Comparison of ENCODE assay signal across 13 mouse cellular contexts in genomic region chr9:70602186-70602845, GRCm38 (mm10). TPM values are rescaled to one million over a fixed set of nuclear protein-coding genes. Genes with fewer than 3 reads are reported as not detected.
A peak's percentile ranks its signal among the peaks of the same experiment; 100 is the strongest.
DNase-seq lines count a peak whose midpoint lies in the region.
"Had no signal": no experiment of that assay in that cellular context is flagged by ENCODE, and none has a peak within 500 bp of the region (broad histone marks: within the 10 kb centered on the region; RNA-seq: fewer than 3 reads in every experiment).

No protein-coding gene starts in this region.

- DNase-seq in adrenal gland, postnatal 14 days, result peak; percentile 20
- no peak for DNase-seq in adrenal gland, postnatal 4 days (ENCODE audit: low spot score in 2 of 2)
- DNase-seq in layer of hippocampus, adult 9-11 months, result peak; percentile 33
- DNase-seq in layer of hippocampus, postnatal 10 days (ENCODE audit: low spot score in 2 of 2), result no peak
- DNase-seq in cerebellum, adult 18-20 months, result peak; percentile 58 to 62
- peak; percentile 39 for DNase-seq in kidney, postnatal 10 days
- no peak for DNase-seq in frontal cortex, adult 2 months (ENCODE audit: extremely low spot score in 1 of 2, low spot score in 1 of 2)
- no peak for DNase-seq in testis, postnatal 10 days (ENCODE audit: low spot score)
- DNase-seq: gastrocnemius, postnatal 36 days; liver, postnatal 0 days; right cerebral cortex, postnatal 25 days had no signal

RNA-seq across cellular contexts. Expression of gene Gm10642, which starts 53.7 kb away (rescaled TPM):
- total RNA-seq in adrenal gland, postnatal 14 days (2021), result 0.48 and 1.1 TPM in 2 replicates
- total RNA-seq in adrenal gland, postnatal 4 days (2021), result under 1 TPM; 0.48 to 0.76 TPM
- 1 to 10 TPM; 1.3 to 1.7 TPM for total RNA-seq in layer of hippocampus, postnatal 10 days (2021)
- polyA plus RNA-seq in frontal cortex, adult 2 months (2012; rRNA removed), result 1.3 TPM in 2 replicates
- total RNA-seq: common myeloid progenitor, adult 5-6 weeks; monocyte, adult 5-6 weeks had no signal

RNA-seq across cellular contexts. Expression of gene Mindy2, which starts 54.7 kb away (rescaled TPM):
- 19.5 and 20.8 TPM in 2 replicates for total RNA-seq in adrenal gland, postnatal 14 days (2021)
- 10 to 100 TPM; 17.8 to 19.0 TPM for total RNA-seq in adrenal gland, postnatal 4 days (2021)
- total RNA-seq in layer of hippocampus, postnatal 10 days (2021), result 10 to 100 TPM; 34.5 to 38.3 TPM
- polyA plus RNA-seq in frontal cortex, adult 2 months (2012; rRNA removed), result 31.3 and 32.1 TPM in 2 replicates

RNA-seq across cellular contexts. Expression of gene Sltm, which starts 59.8 kb away (rescaled TPM):
- total RNA-seq in adrenal gland, postnatal 14 days (2021), result 36.7 and 41.3 TPM in 2 replicates
- 10 to 100 TPM; 37.7 to 44.2 TPM for total RNA-seq in adrenal gland, postnatal 4 days (2021)
- 10 to 100 TPM; 48.4 to 60.3 TPM for total RNA-seq in layer of hippocampus, postnatal 10 days (2021)
- 59.4 and 68.5 TPM in 2 replicates for polyA plus RNA-seq in frontal cortex, adult 2 months (2012; rRNA removed)

Comparison
In these comparisons a context has a peak if more than half of its experiments do, and no peak if none do; other contexts are left out.
1. DNase-seq: peak in adrenal gland, postnatal 14 days (single experiment), layer of hippocampus, adult 9-11 months (single experiment), cerebellum, adult 18-20 months (2 of 2) and kidney, postnatal 10 days (single experiment); none in adrenal gland, postnatal 4 days (0 of 2), layer of hippocampus, postnatal 10 days (0 of 2), frontal cortex, adult 2 months (0 of 2) and testis, postnatal 10 days (single experiment).